8 mouse cellular contexts compared by ENCODE assay signal in the genomic region with DNA sequence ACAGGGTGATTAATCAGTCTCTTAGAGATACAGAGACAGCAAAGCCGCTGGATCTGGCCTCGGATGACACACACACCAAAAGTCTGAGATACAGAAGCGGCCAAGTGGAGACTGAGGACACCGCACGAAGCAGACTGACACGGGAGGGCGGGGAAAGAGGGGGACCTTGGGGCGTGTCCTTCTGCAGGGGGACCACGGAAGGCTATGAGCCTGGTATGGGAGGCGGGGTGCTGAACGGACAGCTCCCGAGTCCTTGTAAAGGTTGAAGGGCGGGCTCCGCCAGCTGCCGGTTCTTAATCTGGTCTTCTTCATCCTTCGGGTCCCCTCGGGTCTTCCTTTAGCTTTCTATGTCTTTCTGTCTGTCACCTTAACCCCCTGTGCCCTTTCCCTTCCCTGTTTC. TPM values are rescaled to one million over a fixed set of nuclear protein-coding genes. Genes with fewer than 3 reads are reported as not detected.
DNase-seq lines count a peak whose midpoint lies in the region; ATAC-seq and TF ChIP-seq lines count a peak whose summit lies in the region.

No protein-coding gene starts in this region.

- no peak for ATAC-seq in intestine, embryonic 14.5 days (replicated peaks; ENCODE audit: low FRiP score, low TSS enrichment, low read depth)
- no peak for ATAC-seq in intestine, embryonic 16.5 days
- ATAC-seq in heart, postnatal 0 days (ENCODE audit: insufficient read depth, low read depth), result peak; percentile 52; the same call in 1 of the 2 replicates
- ATAC-seq in midbrain, embryonic 12.5 days (ENCODE audit: low FRiP score, low read depth), result no peak

- no peak overlapping the region for H3K9ac ChIP-seq in intestine, embryonic 14.5 days (ENCODE audit: low read length)
- no peak overlapping the region for H3K9ac ChIP-seq in intestine, embryonic 16.5 days (ENCODE audit: low read depth, low read length)
- H3K9ac ChIP-seq in heart, postnatal 0 days (replicated peaks; ENCODE audit: low read depth, low read length), result no peak overlapping the region
- H3K9ac ChIP-seq in midbrain, embryonic 12.5 days (replicated peaks), result peak overlapping the region; percentile 50

- no peak for TF ChIP-seq POLR2A in cortical plate, adult 2 months (IDR thresholded peaks at IDR 0.05; ENCODE audit: extremely low read depth, insufficient read depth, low read length)

- H3K27ac ChIP-seq in intestine, embryonic 14.5 days (ENCODE audit: low read depth), result no peak overlapping the region
- H3K27ac ChIP-seq in intestine, embryonic 16.5 days (ENCODE audit: low read length), result no peak overlapping the region
- peak overlapping the region; percentile 91 for H3K27ac ChIP-seq in cortical plate, adult 2 months (ENCODE audit: insufficient read depth, low read length)
- H3K27ac ChIP-seq in heart, postnatal 0 days (ENCODE audit: low read depth), result no peak overlapping the region
- H3K27ac ChIP-seq in midbrain, embryonic 12.5 days (replicated peaks), result peak overlapping the region; percentile 94

- DNase-seq in intestine, embryonic 14.5 days (ENCODE audit: low spot score), result peak; percentile 87
- peak; percentile 86 for DNase-seq in R1 (ENCODE audit: low read depth, low spot score)
- DNase-seq in heart, postnatal 0 days (ENCODE audit: low spot score), result peak; percentile 59
- DNase-seq in kidney, postnatal 4 days, result peak; percentile 90 to 91
- DNase-seq in thymus, postnatal 0 days (ENCODE audit: low spot score), result peak; percentile 80

- H3K4me3 ChIP-seq in intestine, embryonic 14.5 days (ENCODE audit: low read depth, low read length), result no peak overlapping the region
- no peak overlapping the region for H3K4me3 ChIP-seq in intestine, embryonic 16.5 days (ENCODE audit: low read length)
- H3K4me3 ChIP-seq in cortical plate, adult 2 months (ENCODE audit: insufficient read depth, low read length), result peak overlapping the region; percentile 8
- no peak overlapping the region for H3K4me3 ChIP-seq in heart, postnatal 0 days (ENCODE audit: low read depth, low read length)
- peak overlapping the region; percentile 22 for H3K4me3 ChIP-seq in midbrain, embryonic 12.5 days

- H3K9me3 ChIP-seq in intestine, embryonic 14.5 days (ENCODE audit: control insufficient read depth, low read length), result no peaks in the 10 kb centered on the region
- H3K9me3 ChIP-seq in intestine, embryonic 16.5 days (ENCODE audit: control insufficient read depth, low read length), result no peaks in the 10 kb centered on the region
- no peaks in the 10 kb centered on the region for H3K9me3 ChIP-seq in heart, postnatal 0 days (replicated peaks; ENCODE audit: control insufficient read depth, low read length)
- no peaks in the 10 kb centered on the region for H3K9me3 ChIP-seq in midbrain, embryonic 12.5 days

- peaks cover 7% of the 10 kb centered on the region; the same call in 1 of the 2 replicates for H3K4me1 ChIP-seq in intestine, embryonic 14.5 days (replicated peaks; ENCODE audit: control insufficient read depth, insufficient read depth, low read length)
- H3K4me1 ChIP-seq in intestine, embryonic 16.5 days (ENCODE audit: control insufficient read depth, insufficient read depth, low read length), result peaks cover 9% of the 10 kb centered on the region; the same call in 1 of the 2 replicates
- peaks cover 9% of the 10 kb centered on the region for H3K4me1 ChIP-seq in cortical plate, adult 2 months (ENCODE audit: control insufficient read depth, insufficient read depth, low read length)
- peaks cover 6% of the 10 kb centered on the region for H3K4me1 ChIP-seq in heart, postnatal 0 days (ENCODE audit: control insufficient read depth, insufficient read depth)
- H3K4me1 ChIP-seq in midbrain, embryonic 12.5 days, result peaks cover 68% of the 10 kb centered on the region

- H3K27me3 ChIP-seq in intestine, embryonic 14.5 days (replicated peaks; ENCODE audit: control insufficient read depth, insufficient read depth, low read length), result peaks cover 85% of the 10 kb centered on the region
- H3K27me3 ChIP-seq in intestine, embryonic 16.5 days (replicated peaks; ENCODE audit: control insufficient read depth, insufficient read depth, low read length), result peaks cover 74% of the 10 kb centered on the region
- peaks cover 83% of the 10 kb centered on the region for H3K27me3 ChIP-seq in heart, postnatal 0 days (ENCODE audit: control insufficient read depth, insufficient read depth, low read length)
- peaks cover 85% of the 10 kb centered on the region for H3K27me3 ChIP-seq in midbrain, embryonic 12.5 days

- TF ChIP-seq EP300 in heart, postnatal 0 days (IDR thresholded peaks at IDR 0.05; ENCODE audit: low read depth), result no peak

- WGBS in intestine, embryonic 14.5 days, result 2% methylated on average over 14 of the region's 17 CpGs
- 2% methylated on average over 17 of the region's 17 CpGs for WGBS in intestine, embryonic 16.5 days
- WGBS in heart, postnatal 0 days, result under 1% methylated on average over 17 of the region's 17 CpGs
- under 1% methylated on average over 17 of the region's 17 CpGs for WGBS in midbrain, embryonic 12.5 days

- peaks cover 7% of the 10 kb centered on the region; the same call in 1 of the 2 replicates for H3K36me3 ChIP-seq in intestine, embryonic 14.5 days (ENCODE audit: control insufficient read depth, insufficient read depth, low read length)
- H3K36me3 ChIP-seq in intestine, embryonic 16.5 days (ENCODE audit: control insufficient read depth, insufficient read depth, low read length), result no peaks in the 10 kb centered on the region
- no peaks in the 10 kb centered on the region; the same call in 1 of the 2 replicates for H3K36me3 ChIP-seq in heart, postnatal 0 days (replicated peaks; ENCODE audit: control insufficient read depth, insufficient read depth, low read length)
- H3K36me3 ChIP-seq in midbrain, embryonic 12.5 days, result peaks cover 20% of the 10 kb centered on the region

- TF ChIP-seq CTCF in cortical plate, adult 2 months (IDR thresholded peaks at IDR 0.05; ENCODE audit: extremely low read depth, insufficient read depth, low read length), result no peak
- no peak for TF ChIP-seq CTCF in heart, postnatal 0 days (IDR thresholded peaks at IDR 0.05; ENCODE audit: low read depth)

- no peak overlapping the region for H3K4me2 ChIP-seq in intestine, embryonic 14.5 days (ENCODE audit: low read length)
- no peak overlapping the region for H3K4me2 ChIP-seq in intestine, embryonic 16.5 days (ENCODE audit: low read depth, low read length)
- no peak overlapping the region for H3K4me2 ChIP-seq in heart, postnatal 0 days (ENCODE audit: low read depth, low read length)
- peak overlapping the region; percentile 64 for H3K4me2 ChIP-seq in midbrain, embryonic 12.5 days (replicated peaks)

RNA-seq across cellular contexts. Expression of a gene that starts 2.9 kb away (rescaled TPM):
- polyA plus RNA-seq in intestine, embryonic 14.5 days (2014; fragmentation: Nextera tagmentation; extraction: Ambion mirVana), result 3.5 and 4.1 TPM in 2 replicates
- polyA plus RNA-seq in intestine, embryonic 16.5 days (2015; fragmentation: Nextera tagmentation; extraction: Ambion mirVana), result 3.5 and 3.9 TPM in 2 replicates
- 899 and 943 TPM in 2 replicates for polyA plus RNA-seq in cortical plate, adult 2 months (2012; rRNA removed)
- 0.04 TPM in 1 of 2 replicates, not detected in the other for total RNA-seq in heart, postnatal 0 days (2014; rRNA removed; ENCODE audit: low replicate concordance)
- 0.12 and 0.30 TPM in 2 replicates for polyA plus RNA-seq in heart, postnatal 0 days (2015; fragmentation: Nextera tagmentation; extraction: Ambion mirVana)
- polyA plus RNA-seq in midbrain, embryonic 12.5 days (2016; fragmentation: Nextera tagmentation; extraction: Ambion mirVana), result 77.8 and 86.3 TPM in 2 replicates
- 1.7 TPM in 2 replicates for polyA plus RNA-seq in thymus, postnatal 0 days (2015; fragmentation: Nextera tagmentation; extraction: Ambion mirVana)

RNA-seq across cellular contexts. Expression of a gene that starts 36.1 kb away (rescaled TPM):
- polyA plus RNA-seq in intestine, embryonic 14.5 days (2014; fragmentation: Nextera tagmentation; extraction: Ambion mirVana), result 164 TPM in 2 replicates
- 151 and 153 TPM in 2 replicates for polyA plus RNA-seq in intestine, embryonic 16.5 days (2015; fragmentation: Nextera tagmentation; extraction: Ambion mirVana)
- polyA plus RNA-seq in cortical plate, adult 2 months (2012; rRNA removed), result 396 and 421 TPM in 2 replicates
- total RNA-seq in heart, postnatal 0 days (2014; rRNA removed; ENCODE audit: low replicate concordance), result 609 and 633 TPM in 2 replicates
- polyA plus RNA-seq in heart, postnatal 0 days (2015; fragmentation: Nextera tagmentation; extraction: Ambion mirVana), result 357 and 362 TPM in 2 replicates
- polyA plus RNA-seq in midbrain, embryonic 12.5 days (2016; fragmentation: Nextera tagmentation; extraction: Ambion mirVana), result 111 and 118 TPM in 2 replicates
- polyA plus RNA-seq in thymus, postnatal 0 days (2015; fragmentation: Nextera tagmentation; extraction: Ambion mirVana), result 220 and 236 TPM in 2 replicates

Comparison
In these comparisons a context has a peak if more than half of its experiments do, and no peak if none do; other contexts are left out.
1. H3K27ac ChIP-seq: peak in cortical plate, adult 2 months (single experiment) and midbrain, embryonic 12.5 days (single experiment); none in intestine, embryonic 14.5 days (single experiment), intestine, embryonic 16.5 days (single experiment) and heart, postnatal 0 days (single experiment).
2. H3K4me3 ChIP-seq: peak in cortical plate, adult 2 months (single experiment) and midbrain, embryonic 12.5 days (single experiment); none in intestine, embryonic 14.5 days (single experiment), intestine, embryonic 16.5 days (single experiment) and heart, postnatal 0 days (single experiment).
3. RNA of a gene that starts 2.9 kb away (polyA plus RNA-seq): 899 to 943 TPM in cortical plate, adult 2 months and 77.8 to 86.3 TPM in midbrain, embryonic 12.5 days; 3.5 to 4.1 TPM in intestine, embryonic 14.5 days, 3.5 to 3.9 TPM in intestine, embryonic 16.5 days, 1.7 TPM in thymus, postnatal 0 days and 0.12 to 0.30 TPM in heart, postnatal 0 days; every median in the first group is over 10 times any median in the second.
4. Peak in every context shown above with its lines, with median percentiles within 50 percentile points of each other: DNase-seq.